Mouse (Mus musculus) kidney, postnatal 10 days (tissue): Measurements from ENCODE around the gene Zfp747.
"Not testable (repeated sequence)": the region's sequence is repeated elsewhere in the genome, so short reads cannot be mapped to it uniquely, and the experiment has no call there.

Source experiments
- DNase-seq: peaks from one replicate; pipeline ENCODE4 v3.0.0; 2021; ENCODE audit warnings: mixed read lengths

The Zfp747 gene

DNA sequence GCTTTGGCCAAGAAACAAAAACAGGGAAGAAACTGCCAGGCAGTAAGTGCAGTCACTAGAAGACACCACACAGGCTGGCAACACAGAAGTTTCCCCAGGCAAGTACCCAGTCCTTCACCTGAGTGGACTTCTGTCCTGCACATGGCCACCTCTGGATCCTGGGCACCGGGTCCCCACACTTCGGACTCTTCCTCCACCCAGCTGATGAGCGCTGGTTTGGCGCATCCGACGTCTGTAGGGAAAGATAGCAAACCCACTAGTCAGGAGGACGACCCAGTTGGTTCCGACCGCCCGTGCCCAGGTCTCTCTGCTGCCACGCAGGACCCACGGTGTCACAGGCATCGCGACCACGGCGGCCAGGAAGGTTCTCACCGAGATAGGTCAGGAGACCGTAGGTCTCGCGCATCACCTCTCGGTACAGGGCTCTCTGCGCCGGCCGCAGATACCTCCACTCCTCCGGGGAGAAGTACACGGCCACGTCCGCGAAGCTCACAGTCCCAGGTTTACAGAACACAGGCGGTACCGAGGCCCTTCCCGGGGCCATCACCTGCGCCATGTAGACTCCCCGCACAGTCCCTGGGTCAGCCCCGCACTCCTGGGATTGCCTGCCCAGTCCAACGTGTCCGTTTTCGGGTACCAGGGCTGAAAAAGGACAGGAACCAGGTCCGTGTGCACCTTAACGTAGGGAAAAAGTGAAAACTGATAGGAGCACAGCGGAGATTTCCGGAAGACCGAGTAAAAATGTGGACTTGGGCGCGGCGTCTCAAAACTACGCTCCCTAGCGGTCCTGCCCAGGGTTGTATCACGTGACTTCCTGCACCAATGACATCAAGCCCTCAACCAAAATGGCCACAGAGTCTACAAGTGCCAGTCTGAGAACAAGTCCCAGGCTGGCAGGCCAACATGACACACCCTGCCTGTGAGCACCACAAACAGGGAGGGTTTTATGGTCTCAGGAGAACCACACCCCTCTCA lies at the start of gene Zfp747:
Gene Zfp747, minus strand, starts transcription at position 780 of the 975 bp plus-strand sequence.
- DNase-seq, result peak; percentile 95

DNA sequence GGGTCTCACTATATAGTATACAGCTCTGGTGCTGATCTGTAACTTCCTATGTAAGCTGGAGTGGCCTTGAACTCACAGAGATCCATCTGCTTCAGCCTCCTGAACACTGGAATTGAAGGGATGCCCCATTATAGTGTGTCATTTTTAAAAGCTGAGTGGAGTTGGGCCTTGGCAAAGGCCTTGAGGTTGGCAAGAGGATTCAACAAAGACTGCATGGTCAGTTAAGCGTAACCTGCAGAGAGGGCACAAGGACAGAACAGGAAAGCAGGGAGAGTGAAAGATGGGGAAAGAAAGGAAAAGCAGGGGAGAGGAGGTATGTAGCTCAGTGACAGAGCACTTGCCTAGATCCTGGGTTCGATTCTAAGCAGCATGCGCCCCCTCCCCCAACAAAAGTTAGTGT lies 49.4 kb upstream of the Zfp747 start:
- DNase-seq, result no peak

DNA sequence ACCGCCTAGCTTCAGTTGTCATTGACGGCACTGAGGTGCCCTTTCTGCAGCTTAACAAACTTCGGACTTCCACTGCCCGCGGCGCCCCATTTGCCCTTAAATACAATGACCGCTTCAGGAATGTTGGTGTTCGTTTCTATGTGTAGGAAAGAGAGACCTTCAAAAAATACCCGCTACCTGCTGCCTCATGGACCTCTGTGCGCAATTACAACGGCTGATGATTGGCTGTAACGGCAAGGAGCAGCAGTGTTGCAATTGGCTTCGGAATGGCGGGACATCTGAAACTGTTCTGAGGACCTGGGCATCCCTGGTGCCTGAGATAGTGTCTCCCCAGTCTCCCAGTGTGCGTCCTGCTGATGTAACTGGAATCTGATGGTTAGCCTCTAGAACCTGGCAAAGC lies 46.4 kb upstream of the Zfp747 start:
- DNase-seq, result peak; percentile 45

DNA sequence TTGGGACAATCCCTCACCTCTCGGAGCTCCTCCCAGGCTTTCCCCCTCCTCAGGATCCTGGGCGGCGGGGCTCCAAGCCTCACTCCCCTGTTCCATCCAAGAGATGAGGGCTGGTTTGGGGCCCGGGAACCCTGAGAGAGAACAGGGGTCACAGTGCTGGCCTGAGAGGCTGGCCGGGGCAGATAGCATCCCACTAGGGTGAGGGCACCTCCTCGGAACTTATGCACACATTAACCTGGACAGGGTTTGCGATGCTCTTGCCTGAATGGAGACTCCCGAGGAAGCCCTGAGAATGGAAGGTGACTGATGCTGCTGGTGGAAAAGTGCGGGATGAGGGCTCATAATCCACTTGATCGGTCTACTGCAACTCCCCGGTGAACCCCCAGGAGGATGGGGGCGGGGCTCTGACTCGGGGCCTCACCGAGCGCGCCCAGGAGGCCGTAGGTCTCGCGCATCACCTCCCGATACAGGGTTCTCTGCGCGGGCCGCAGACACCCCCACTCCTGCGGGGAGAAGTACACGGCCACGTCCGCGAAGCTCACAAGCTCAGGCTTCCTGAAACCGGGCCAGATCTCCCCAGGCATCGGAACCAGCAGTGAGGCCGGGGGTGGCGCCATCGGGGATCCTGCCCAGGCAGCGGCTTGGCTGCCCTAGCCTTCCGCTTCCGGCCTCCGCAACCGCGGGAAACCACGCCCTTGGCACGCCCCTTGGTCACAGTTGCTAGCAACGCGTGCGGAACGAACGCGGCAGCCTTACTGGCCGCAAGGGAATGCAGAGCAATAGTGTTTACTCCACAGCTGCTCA lies 45.7 kb upstream of the Zfp747 start, which contains the start of gene Zfp688:
Gene Zfp688, minus strand, starts transcription at position 681 of the 804 bp plus-strand sequence.
- DNase-seq, result peak; percentile 98

DNA sequence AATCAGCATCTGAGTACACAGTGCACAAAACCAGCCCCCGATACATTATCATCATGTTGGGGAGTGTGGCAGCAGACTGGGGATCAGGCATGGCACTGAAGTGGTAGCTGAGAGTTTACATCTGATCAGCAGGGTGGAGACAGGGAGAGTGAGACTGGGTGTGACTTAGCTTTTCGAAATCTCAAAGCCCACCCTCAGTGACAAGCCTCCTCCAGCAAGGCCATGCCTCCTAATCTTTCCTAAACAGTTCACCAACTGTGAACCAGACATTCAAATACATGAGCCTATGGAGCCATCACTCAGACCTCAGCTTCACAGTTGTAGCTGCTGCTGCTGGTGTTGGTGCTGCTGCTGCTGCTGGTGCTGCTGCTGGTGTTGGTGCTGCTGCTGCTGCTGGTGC lies 35.6 kb upstream of the Zfp747 start:
- no peak for DNase-seq

DNA sequence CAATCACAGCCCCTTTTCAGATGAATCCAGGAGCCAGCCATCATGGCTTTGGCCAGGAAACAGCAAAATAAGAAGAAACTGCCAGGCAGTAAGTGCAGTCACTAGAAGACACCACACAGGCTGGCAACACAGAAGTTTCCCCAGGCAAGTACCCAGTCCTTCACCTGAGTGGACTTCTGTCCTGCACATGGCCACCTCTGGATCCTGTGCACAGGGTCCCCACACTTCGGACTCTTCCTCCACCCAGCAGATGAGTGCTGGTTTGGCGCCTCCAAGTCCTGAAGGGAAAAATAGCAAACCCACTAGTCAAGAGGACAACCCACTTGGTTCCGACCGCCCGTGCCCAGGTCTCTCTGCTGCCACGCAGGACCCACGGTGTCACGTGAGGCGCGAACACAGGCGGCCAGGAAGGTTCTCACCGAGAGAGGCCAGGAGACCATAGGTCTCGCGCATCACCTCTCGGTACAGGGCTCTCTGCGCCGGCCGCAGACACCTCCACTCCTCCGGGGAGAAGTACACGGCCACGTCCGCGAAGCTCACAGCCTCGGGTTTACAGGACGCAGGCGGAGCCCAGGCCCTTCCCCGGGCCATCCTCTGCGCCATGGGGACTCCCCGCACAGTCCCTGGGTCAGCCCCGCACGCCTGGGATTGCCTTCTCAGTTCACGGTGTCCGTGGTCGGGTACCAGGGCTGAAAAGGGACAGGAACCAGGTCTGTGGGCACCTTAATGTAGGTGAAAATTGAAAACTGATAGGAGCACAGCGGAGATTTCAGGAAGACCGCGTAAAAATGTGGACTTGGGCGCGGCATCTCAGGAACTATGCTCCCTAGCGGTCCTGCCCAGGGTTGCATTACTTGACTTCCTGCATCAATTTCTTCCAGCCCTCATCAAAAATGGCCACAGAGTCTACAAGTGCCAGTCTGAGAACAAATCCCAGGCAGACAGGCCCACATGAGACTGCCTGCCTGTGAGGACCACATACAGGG lies 30.4 kb upstream of the Zfp747 start, which contains the start of gene Zfp764:
Gene Zfp764, minus strand, starts transcription at position 821 of the 986 bp plus-strand sequence.
- DNase-seq, result peak; percentile 93

DNA sequence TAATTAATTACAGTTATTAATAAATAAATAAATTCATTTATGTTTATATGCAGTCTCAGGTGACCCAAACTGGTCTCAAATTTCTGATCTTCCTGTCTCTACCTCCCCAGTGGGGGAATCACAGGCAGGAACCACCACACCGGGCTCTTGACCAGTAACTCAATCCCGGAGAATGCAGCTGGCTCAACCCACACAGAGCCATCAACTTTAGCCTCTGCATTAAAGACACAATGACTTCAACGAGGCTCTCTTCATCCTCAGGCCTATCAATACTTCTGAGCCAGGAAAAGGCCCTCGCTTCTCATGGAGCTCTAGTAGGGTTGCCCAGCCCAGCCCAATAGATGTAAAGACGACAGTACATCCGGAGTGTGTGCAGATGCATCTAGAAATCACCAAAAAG lies 28.3 kb upstream of the Zfp747 start:
- DNase-seq, result not testable (repeated sequence)

DNA sequence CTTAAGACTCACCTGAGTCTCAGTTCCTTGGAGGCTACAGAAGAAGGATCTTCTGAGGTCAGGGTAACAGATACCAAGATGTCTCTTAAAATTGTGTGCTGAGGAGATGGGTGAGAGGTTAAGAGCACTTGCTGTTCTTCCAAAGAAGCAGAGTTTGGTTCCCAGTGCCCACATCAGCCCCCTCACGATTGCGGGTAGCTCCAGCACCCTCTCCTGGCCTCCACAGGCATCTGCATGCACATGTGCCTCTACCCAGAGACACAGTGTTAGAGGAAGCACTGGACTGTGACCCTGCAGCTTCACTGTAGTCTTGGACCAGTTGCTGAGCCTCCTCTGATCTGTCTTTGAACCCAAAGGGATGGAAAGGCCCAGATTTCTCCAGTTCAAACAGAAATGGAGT lies 27.1 kb upstream of the Zfp747 start:
- no peak for DNase-seq

DNA sequence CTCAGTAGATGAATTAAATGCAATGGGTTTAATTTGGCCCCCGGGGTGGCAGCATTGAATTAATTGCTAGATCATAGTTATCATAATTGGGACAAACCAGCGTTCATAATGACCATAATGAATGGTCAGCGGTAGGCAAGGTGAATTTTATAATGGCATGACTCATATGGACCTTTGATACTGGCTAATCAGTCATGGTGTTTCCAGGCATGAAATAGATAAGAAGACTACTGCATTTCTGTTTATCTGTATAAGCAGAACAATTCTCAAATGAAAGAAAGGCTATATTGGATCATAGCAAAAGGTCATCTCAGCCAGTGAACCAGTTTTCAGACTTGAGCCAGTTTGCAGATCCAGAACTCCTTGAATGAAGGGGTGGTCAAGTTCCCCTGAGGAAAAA lies 24.5 kb upstream of the Zfp747 start:
- DNase-seq, result no peak

DNA sequence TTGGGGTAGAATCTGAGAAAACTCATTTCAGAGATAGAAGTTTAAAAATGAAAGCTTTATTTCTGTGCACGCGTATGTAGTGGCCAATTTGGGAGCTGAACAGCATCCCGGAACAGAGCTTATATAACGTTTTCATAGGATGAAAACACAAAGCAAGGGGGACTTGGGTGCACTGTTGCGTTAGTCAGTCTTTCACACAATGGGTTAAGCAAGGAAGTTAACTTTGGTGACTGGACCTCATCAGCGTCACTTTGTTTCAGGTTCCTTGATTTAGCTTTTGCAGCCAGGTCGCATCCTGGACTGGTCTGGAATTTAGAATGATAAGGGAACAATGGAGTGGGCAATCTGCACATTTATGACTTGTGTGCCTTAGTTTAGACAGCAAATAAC lies 18.1 kb upstream of the Zfp747 start:
- no peak for DNase-seq

DNA sequence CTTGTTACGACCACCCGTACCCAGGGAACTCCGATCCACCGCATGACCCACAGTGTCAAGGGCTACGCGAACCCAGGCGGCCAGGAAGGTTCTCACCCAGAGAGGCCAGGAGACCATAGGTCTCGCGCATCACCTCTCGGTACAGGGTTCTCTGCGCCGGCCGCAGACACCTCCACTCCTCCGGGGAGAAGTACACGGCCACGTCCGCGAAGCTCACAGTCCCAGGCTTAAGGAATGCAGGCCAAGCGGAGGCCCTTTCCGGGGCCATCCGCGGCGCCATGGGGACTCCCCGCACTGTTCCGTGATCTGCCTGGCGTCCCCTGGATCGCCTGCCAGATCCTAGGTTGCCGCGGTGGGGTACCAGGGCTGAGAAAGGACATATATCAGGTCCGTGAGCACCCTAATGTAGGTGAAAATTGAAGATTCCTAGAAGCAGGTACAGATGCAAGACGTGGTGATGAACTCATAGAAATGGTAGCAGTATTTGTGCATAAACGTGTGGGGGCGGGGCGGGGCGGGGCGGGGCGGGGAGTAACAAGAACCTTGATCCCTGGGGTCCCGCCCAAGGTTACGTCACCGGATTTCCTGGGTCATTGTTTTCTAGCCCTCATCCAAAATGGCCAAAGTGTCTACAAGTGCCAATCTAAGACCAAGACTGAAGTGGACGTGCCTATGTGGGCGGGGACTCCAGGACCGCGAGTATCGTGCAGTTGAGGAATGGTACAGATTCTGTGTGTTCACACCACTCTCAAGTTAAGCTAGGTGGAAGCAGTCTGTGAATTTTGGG lies 17.5 kb upstream of the Zfp747 start, which contains the start of gene E430018J23Rik:
Gene E430018J23Rik, minus strand, starts transcription at position 473 of the 787 bp plus-strand sequence.
- DNase-seq, result peak; percentile 98

DNA sequence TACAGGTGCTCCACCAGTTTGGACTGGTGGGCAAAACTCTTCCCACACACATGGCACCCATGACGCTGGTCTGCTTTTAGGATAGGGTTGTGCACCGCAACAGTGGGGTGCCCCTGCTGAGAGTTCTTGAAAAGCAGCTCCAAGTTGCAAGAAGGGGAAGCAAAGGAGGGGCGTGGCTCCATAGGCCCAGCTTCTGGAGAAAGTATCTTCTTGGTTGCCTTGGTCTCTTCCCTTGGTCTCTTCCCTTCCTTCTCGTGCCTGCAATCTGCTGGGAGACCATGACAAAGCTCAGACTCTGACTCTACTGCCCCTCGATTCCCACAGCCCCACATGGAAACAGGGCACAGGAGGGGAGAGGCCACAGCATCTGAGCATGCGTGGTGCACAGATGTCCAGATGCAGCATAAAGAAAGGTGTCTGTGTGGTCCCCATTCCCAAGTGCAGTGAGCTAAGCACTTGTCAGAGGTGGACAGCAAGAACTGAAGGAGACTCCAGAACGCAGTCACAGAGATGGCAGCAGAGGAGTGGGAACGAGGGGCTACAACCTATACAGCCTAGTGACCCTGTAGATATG lies 16.5 kb upstream of the Zfp747 start:
- DNase-seq, result no peak

DNA sequence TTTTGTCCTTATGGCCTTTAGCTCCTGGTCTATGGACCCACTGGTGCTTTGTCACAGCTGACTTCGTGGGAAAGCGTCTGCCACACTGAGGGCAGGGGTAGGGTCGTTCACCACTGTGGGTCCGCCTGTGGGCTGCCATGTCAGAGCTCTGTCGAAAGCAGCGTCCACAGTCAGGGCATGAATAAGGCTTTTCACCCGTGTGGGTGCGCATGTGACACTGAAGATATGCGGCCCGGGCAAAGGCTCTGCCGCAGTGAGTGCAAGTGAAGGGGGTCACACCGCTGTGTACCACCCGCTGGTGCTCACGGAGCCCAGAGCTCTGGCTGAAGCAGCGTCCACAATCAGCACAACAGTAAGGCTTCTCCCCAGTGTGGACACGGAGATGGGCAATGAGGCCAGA lies 15.7 kb upstream of the Zfp747 start:
- DNase-seq, result no peak

DNA sequence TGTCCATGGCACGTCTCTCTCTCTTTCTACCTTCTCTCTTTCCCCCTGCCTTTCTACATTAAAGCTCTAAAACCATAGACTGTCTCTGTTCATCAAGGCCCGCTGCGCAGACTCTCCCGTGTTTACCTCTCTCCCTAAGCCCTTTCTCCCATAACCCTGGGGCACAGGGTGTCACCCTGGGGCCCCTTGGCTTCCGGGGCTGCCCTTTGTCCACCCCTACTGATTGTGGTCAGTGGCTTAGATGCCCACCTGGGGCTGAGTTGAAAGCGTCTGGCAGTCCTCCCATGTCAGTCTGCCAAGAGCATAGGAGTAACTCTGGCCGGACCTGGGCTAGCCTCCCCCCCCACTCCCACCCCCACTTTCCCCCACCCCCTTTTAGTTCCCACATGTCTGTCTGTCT lies 14.5 kb upstream of the Zfp747 start:
- DNase-seq, result no peak

DNA sequence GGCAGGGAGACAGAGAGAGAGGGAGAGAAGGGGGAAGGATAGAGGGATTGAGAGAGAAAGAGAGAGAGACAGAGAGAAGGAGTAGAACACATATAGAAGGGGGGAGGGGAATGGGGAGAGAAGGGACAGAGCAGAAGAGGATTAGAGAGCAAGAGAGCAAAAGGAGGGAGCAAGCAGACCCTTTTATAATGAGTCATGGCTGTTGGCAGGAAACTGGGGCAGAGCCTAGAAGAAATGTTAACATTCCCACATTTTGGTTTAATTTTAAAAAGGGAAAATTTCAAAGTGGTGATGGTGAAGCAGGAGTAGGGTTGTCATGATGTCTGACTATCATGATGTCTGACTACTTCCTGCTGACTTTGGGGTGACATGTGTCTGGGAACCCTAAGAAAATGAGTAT lies 12.4 kb upstream of the Zfp747 start:
- not testable (repeated sequence) for DNase-seq

DNA sequence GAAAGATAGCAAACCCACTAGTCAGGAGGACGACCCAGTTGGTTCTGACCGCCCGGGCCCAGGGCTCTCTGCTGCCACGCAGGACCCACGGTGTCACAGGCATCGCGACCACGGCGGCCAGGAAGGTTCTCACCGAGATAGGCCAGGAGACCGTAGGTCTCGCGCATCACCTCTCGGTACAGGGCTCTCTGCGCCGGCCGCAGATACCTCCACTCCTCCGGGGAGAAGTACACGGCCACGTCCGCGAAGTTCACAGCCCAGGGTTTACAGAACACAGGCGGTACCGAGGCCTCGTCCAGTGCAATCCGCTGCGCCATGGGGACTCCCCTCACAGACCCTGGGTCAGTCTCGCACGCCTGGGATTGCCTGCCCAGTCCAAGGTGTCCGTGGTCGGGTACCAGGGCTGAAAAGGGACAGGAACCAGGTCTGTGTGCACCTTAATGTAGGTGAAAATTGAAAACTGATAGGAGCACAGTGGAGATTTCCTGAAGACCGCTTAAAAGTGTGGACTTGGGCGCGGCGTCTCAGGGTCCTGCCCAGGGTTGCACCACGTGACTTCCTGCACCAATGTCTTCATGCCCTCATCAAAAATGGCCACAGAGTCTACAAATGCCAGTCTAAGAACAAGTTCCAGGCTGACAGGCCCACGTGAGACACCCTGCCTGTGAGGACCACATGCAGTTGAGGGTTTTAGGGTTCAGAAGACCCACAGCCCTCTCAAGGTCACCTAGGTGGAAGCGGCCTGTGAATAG lies 11.0 kb upstream of the Zfp747 start, which contains the start of gene 9130019O22Rik:
Gene 9130019O22Rik, minus strand, starts transcription at position 526 of the 752 bp plus-strand sequence.
- peak; percentile 95 for DNase-seq

DNA sequence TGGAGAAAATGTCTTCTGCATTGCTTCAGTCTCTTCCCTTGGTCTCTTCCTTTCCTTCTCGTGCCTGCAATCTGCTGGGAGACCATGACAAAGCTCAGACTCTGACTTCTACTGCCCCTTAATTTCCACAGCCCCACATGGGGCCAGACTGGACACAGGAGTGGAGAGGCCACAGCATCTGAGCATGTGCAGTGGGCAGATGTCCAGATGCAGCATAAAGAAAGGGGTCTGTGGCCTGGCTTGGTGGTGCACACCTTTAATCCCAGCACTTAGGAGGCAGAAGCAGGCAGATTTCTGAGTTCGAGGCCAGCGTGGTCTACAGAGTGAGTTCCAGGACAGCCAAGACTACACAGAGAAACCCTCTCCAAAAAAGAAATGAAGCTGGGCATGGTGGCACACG lies 9.7 kb upstream of the Zfp747 start:
- not testable (repeated sequence) for DNase-seq

DNA sequence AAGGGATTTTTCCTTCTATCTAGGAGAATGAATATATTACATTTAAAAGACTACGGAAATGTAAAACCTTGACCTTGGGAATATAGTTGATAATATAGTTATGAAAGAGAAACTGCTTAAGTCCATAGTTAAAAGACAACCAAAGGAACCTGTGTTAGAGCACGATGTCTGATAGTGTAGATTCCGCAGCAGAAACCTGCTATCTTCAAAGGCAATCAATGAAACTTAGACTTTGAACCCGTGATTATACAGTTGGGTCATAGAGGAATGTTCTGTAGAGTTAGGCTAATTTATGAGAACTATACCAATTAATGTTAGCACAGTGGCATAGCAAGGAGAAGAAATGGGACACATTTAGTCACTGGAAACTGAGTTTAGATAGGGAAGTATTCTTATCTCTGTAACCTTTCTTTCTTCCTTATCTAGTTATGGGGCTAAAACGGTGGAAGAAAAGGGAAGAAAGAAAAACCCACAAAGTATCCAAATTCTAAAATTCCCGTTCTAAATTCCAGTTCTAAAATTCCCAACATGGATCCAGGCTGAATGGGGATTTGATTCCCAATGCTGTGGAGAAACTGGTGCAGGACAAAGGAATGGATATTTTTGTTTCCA lies 2.6 kb upstream of the Zfp747 start:
- no peak for DNase-seq

DNA sequence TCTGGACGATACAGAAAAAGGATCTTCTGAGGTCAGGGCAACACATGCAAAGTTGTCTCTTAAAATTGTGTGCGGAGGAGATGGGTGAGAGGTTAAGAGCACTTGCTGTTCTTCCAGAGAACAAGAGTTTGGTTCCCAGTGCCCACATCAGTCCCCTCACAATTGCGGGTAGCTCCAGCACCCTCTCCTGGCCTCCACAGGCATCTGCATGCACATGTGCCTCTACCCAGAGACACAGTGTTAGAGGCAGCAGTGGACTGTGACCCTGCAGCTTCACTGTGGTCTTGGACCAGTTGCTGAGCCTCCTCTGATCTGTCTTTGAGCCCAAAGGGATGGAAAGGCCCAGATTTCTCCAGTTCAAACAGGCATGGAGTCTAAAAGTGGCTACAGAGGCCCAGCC lies 4.0 kb downstream of the Zfp747 start:
- DNase-seq, result not testable (repeated sequence)

DNA sequence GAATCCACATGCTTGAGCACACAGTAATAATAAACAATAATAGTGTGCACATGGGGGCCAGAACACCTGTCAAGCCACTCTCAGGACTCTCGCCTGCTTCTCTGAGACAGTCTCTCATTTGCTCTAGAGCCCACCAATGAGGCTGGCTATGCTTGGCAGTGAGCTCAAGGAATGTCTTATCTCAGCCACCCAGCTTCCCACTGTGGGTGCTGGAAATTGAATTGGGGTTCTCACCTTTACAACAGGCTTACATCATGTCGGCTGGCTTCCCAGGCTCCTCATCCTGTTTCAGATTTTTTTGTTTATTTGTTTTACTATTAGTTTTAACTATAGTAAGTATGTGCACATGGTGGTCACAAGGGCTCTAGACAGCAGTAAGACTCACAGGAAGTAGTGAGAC lies 4.6 kb downstream of the Zfp747 start:
- no peak for DNase-seq
